Mouse (Mus musculus) limb, embryonic 12.5 days (tissue): ENCODE measurements around the gene Rora. TPM values are rescaled to one million over a fixed set of nuclear protein-coding genes. Genes with fewer than 3 reads are reported as not detected.

Experiments
- ATAC-seq: fragments of 200-750 bp; cut with Nextera tagmentation; 2 replicates; pipeline ENCODE4 v1.8.0; 2017; ENCODE audit warnings: low read depth, moderate TSS enrichment; ENCODE audit not compliant: insufficient number of reproducible peaks, insufficient read depth, low FRiP score, low TSS enrichment
- H3K27ac ChIP-seq: fragments of 300-500 bp; sonication (generic); 2 replicates; pipeline ENCODE4 v1.5.1; 2016; ENCODE audit warnings: mild to moderate bottlenecking, moderate library complexity
- H3K27me3 ChIP-seq: fragments of 300-500 bp; sonication (generic); 2 replicates; pipeline ENCODE4 v1.6.1; 2016; ENCODE audit warnings: mild to moderate bottlenecking, moderate library complexity
- H3K36me3 ChIP-seq: fragments of 300-500 bp; sonication (generic); 2 replicates; pipeline ENCODE4 v1.6.1; 2016; ENCODE audit warnings: mild to moderate bottlenecking, moderate library complexity
- H3K4me1 ChIP-seq: fragments of 300-500 bp; sonication (generic); replicated peaks from 2 replicates; pipeline ENCODE4 v1.6.1; 2016
- H3K4me2 ChIP-seq: fragments of 300-500 bp; sonication (generic); 2 replicates; pipeline ENCODE4 v1.6.1; 2016; ENCODE audit warnings: mild to moderate bottlenecking, moderate library complexity
- H3K4me3 ChIP-seq: fragments of 300-500 bp; sonication (generic); replicated peaks from 2 replicates; pipeline ENCODE4 v1.5.1; 2016; ENCODE audit warnings: mild to moderate bottlenecking
- H3K9ac ChIP-seq: fragments of 300-500 bp; sonication (generic); replicated peaks from 2 replicates; pipeline ENCODE4 v1.6.1; 2016; ENCODE audit warnings: mild to moderate bottlenecking, moderate library complexity
- H3K9me3 ChIP-seq: fragments of 300-500 bp; sonication (generic); 2 replicates; pipeline ENCODE4 v1.6.1; 2016; ENCODE audit warnings: mild to moderate bottlenecking, moderate library complexity
- whole genome bisulfite sequencing: fragments of 180-500 bp; shearing (Covaris S2); methylation state at CpG from one replicate; pipeline ENCODE4 v1.1.7; 2016; 5-methylcytosine and 5-hydroxymethylcytosine counted together
- polyA plus RNA-seq: library from polyadenylated mRNA; unstranded; fragments of >200 nt; fragmentation: Nextera tagmentation; extraction: Ambion mirVana; gene quantifications from 2 replicates; pipeline ENCODE4 v1.2.1, GENCODE M21; 2016

Gene Rora
- polyA plus RNA-seq, 1 experiment from 2014 or later = 6.0 TPM

DNA sequence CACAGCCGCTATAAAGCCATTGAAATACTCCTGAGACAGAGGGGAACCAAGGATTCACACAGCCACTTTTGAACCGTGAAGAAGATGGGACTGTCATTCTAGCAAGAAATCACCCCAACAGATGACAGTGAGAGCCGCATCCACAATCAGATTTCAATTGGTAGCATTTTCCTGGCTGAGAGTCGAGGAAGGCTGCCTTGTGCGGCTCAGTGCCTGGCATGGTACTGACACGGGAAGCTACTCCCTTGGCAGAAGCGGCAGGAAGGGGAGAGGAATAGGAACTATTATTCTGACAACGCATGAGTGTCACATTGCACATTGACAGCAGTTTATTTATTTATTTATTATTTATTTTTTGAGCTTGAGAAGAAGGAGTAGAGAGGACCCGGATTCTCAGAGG lies 65.7 kb downstream of the Rora start:
- 90% methylated on average over 9 of the region's 9 CpGs for WGBS
- Histone ChIP-seq H3K4me3 (no peak overlapping the region), H3K9ac (no peak overlapping the region), H3K9me3 (no peaks in the 10 kb centered on the region), H3K4me2 (no peak overlapping the region), H3K27ac (no peak overlapping the region), H3K36me3 (no peaks in the 10 kb centered on the region), H3K4me1 (peaks cover 6% of the 10 kb centered on the region; the same call in 1 of the 2 replicates), H3K27me3 (no peaks in the 10 kb centered on the region)
- ATAC-seq = no peak

DNA sequence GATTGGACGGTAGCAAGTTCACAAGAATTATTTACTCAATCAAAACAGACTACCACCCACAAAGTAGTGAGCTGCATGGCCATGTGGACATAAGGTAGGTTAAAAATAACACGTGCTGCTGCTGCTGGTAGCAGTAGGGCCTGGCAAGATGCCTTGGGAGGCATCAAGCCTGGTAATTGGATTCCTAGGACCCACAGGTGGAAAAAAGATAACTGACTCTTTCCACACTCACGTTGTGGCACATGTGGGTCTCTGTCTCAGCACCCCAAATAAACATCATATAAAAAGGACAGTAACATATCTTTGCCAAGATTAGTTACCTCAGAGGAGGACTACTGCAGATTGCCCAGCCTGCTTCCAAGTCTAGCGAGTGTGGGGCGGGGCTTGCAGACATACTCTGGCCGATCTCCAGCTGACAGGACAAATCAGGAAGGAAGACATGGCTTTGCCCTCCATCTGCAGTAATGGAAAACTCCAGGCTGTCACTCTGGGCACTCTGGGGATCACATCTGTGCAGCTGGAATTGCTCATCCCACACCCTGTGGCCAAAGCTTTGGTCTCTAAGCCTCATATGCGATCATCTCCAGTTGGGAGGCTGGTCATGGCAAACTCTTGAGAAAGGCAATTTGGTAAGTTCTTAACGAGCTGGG lies 71.2 kb downstream of the Rora start:
- WGBS = 87% methylated on average over 8 of the region's 8 CpGs
- no peak overlapping the region for H3K4me2 ChIP-seq
- no peaks in the 10 kb centered on the region for H3K36me3 ChIP-seq
- H3K9ac ChIP-seq = no peak overlapping the region
- no peaks in the 10 kb centered on the region for H3K9me3 ChIP-seq
- H3K4me1 ChIP-seq = peaks cover 6% of the 10 kb centered on the region; the same call in 1 of the 2 replicates
- no peak overlapping the region for H3K27ac ChIP-seq
- H3K27me3 ChIP-seq = no peaks in the 10 kb centered on the region
- ATAC-seq = no peak
- H3K4me3 ChIP-seq = no peak overlapping the region

DNA sequence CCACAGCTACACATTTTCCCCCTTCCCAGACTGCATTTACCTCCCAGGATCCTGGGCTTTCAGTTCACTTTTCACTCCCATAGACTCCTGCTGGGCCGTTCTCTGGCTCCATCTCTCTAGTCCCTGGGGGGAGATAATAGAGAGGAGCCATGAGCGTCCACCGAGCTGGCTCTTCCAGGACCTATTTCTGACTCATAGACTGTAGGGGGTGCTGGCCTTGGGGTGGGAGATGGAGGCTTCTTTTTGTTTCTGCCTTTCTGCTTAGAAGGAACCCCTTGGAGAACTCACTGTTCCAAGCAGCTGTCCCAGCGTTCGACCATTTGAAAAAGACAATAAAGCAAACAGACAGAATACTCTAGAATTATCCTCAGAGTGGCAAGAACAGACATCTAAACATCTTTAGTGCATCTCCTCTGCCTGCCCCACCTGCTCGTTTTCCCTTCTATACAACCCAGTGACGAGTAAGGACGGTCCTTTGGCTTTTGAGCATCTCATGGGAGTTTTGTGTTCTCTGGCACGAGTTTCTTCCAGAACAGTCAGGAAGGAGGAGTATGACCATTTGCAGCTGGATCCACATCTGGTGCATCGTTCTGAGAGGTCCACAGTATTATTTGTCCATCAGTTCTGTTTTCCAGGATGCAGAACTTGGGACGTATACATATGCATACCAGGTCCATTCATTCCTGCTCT lies 73.7 kb downstream of the Rora start:
- Histone ChIP-seq H3K4me2 (no peak overlapping the region), H3K27me3 (no peaks in the 10 kb centered on the region), H3K4me1 (no peaks in the 10 kb centered on the region), H3K36me3 (0 out of 2 replicates have a peak, but pooled peaks cover 2% of the 10 kb centered on the region), H3K9ac (no peak overlapping the region), H3K9me3 (peaks cover 4% of the 10 kb centered on the region; the same call in 1 of the 2 replicates), H3K27ac (no peak overlapping the region), H3K4me3 (no peak overlapping the region)
- ATAC-seq = no peak
- WGBS = 85% methylated on average over 11 of the region's 11 CpGs

DNA sequence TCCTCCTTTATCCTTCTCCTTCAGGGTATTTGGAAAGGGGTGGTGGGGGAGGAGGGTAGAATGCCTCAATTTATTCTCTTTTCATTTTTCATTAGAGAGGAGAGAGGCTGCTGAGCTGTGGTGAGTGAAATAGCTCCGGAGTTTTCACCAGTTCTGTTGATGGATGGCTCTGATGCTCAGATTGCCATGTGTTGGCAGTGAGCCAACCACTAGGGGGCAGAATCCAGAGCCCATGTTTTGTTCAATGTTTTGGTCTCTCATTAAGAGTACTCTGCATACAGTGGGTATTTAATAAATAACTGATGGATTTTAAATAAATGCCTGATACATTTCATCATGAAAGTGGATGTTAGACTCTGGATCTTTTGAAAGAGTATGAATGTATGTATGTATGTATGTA lies 77.9 kb downstream of the Rora start:
- H3K9ac ChIP-seq = no peak overlapping the region
- H3K4me2 ChIP-seq = no peak overlapping the region
- no peak for ATAC-seq
- H3K27ac ChIP-seq = no peak overlapping the region
- H3K9me3 ChIP-seq = peaks cover 6% of the 10 kb centered on the region; the same call in 1 of the 2 replicates
- H3K4me3 ChIP-seq = no peak overlapping the region
- no peaks in the 10 kb centered on the region for H3K4me1 ChIP-seq
- H3K36me3 ChIP-seq = 0 out of 2 replicates have a peak, but pooled peaks cover 4% of the 10 kb centered on the region
- no peaks in the 10 kb centered on the region for H3K27me3 ChIP-seq
- WGBS = 74% methylated on average over 1 of the region's 1 CpGs

DNA sequence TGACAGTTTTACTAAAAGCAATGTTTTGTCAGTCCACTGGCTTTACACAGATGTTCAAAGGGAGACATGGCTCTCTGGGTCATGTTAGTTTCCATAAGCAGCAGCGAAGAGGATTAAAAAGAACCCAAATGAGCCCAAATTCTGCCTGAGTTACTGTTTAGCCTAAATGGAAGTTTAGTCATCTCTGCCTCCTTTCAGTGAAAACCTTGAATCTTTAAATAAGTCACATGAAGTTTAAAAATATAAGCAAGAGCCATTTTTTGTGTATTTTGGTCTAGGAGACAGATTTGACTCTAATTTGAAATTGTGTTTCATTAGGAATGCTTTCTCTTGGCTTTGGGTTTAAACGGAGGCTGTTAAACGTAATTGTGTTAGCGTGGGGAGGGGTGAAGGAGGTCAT lies 79.3 kb downstream of the Rora start:
- 0 out of 2 replicates have a peak, but pooled peaks cover 4% of the 10 kb centered on the region for H3K36me3 ChIP-seq
- H3K9me3 ChIP-seq = peaks cover 6% of the 10 kb centered on the region; the same call in 1 of the 2 replicates
- no peak overlapping the region for H3K4me3 ChIP-seq
- no peaks in the 10 kb centered on the region for H3K27me3 ChIP-seq
- ATAC-seq = no peak
- H3K4me1 ChIP-seq = no peaks in the 10 kb centered on the region
- H3K4me2 ChIP-seq = no peak overlapping the region
- H3K9ac ChIP-seq = no peak overlapping the region
- WGBS = 87% methylated on average over 4 of the region's 4 CpGs
- H3K27ac ChIP-seq = no peak overlapping the region

DNA sequence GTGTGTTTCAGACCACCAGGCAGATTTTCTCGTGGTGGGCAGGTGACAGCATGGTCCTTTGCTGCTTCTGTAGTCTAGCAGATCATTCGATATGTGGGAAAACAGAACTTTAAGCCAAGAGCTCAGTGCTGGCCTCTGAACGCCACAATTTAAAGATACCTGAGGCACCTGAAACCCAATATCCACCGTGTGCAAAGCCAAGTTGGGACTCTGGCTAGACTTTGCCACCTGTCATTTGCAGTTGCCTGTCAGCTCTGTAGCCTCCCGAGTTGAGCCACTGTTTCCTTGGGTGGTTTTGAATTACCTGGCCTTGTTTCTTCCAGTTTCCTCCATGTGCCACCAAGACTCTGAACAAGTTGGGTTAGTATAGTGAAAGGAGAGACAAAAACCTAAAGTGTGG lies 82.3 kb downstream of the Rora start:
- Histone ChIP-seq H3K4me1 (no peaks in the 10 kb centered on the region), H3K9me3 (peaks cover 6% of the 10 kb centered on the region; the same call in 1 of the 2 replicates), H3K9ac (no peak overlapping the region), H3K4me3 (no peak overlapping the region), H3K36me3 (0 out of 2 replicates have a peak, but pooled peaks cover 4% of the 10 kb centered on the region), H3K27ac (no peak overlapping the region), H3K4me2 (no peak overlapping the region), H3K27me3 (no peaks in the 10 kb centered on the region)
- 63% methylated on average over 5 of the region's 5 CpGs for WGBS
- ATAC-seq = no peak

DNA sequence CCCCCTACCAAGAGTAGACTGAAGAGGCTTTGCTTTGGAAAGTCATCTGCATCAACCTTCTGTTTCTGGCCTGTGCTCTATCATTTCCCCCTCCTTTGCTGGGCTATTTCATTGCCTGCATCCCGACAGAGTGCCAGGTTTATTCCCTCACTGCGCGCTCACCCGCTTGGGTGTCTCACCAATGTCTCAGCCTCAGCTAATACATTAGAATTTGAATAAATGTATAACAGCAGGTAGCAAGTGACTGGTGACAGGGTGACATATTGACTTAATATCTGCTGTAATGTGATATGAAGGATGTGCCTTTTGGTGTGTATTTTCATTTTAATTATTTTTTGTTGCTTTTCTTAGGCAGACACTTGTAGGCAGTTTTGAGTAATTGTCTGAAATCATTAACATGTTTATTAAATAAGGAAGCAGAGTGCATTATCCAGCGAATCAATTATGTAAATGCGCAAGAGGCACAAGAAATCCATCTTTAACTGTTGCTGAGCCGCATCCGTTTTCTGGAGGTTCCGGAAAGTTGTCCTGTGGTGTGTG lies 83.7 kb downstream of the Rora start:
- WGBS = 87% methylated on average over 9 of the region's 9 CpGs
- Histone ChIP-seq H3K4me2 (no peak overlapping the region), H3K36me3 (0 out of 2 replicates have a peak, but pooled peaks cover 2% of the 10 kb centered on the region), H3K9me3 (peaks cover 3% of the 10 kb centered on the region; the same call in 1 of the 2 replicates), H3K4me1 (no peaks in the 10 kb centered on the region), H3K27ac (no peak overlapping the region), H3K4me3 (no peak overlapping the region), H3K9ac (no peak overlapping the region), H3K27me3 (no peaks in the 10 kb centered on the region)
- ATAC-seq = no peak

DNA sequence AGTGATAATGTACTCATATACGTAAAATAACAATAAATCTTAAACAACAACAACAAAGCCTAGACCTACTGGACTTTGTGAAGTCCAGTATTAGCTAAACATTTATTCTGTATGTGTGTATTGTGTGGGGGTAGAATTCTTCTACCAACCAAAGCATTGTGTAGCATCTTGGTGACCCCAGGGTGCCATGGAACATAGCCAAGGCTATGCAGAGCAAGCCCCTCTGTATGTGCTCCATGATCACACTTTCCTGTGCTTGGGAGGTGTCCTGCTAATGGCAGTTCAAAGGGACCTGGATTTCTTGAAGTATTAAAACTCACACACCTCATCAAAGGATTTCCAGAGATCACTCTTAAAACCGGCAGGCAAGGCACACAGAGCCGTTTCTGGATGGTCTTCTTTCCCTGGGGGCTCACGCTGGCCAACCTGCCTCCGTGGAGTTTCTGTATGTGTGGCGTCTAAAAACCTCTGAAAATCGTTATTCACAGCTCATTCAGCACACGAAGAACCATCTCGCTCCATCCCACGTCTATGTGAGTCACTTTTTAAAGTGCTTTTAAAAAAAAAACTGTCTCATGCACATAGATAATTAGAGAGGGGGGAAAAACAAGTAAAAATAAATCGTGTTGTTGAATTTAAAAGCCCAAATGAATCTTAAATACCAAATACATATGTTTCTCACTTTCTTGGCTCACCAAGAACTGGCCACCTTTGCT lies 92.5 kb downstream of the Rora start:
- peaks cover 3% of the 10 kb centered on the region; the same call in 1 of the 2 replicates for H3K4me1 ChIP-seq
- H3K9me3 ChIP-seq = no peaks in the 10 kb centered on the region
- no peak overlapping the region for H3K27ac ChIP-seq
- H3K27me3 ChIP-seq = no peaks in the 10 kb centered on the region
- no peak overlapping the region for H3K4me2 ChIP-seq
- ATAC-seq = no peak
- 50% methylated on average over 11 of the region's 11 CpGs for WGBS
- H3K9ac ChIP-seq = no peak overlapping the region
- no peaks in the 10 kb centered on the region for H3K36me3 ChIP-seq
- no peak overlapping the region for H3K4me3 ChIP-seq

DNA sequence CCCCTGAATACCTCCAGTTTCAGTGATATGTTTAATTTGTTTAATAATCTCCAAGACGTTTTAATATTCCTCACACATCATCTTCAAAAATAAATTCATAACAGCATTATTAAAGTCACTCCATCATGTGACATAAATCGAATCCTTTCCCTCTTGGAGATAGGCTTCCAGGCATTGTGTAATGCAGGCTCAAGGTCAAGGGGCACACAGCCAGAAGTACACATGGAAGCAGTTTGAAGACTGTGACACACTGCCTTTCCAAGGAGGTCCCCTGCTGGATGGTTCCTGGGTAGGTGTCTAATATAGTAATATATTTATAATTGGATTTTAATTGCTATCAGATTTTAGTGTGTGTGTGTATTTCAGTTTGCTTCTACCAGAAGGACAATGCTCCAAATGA lies 103.4 kb downstream of the Rora start:
- ATAC-seq = no peak
- no peaks in the 10 kb centered on the region for H3K36me3 ChIP-seq
- H3K9me3 ChIP-seq = no peaks in the 10 kb centered on the region
- H3K9ac ChIP-seq = no peak overlapping the region
- 43% methylated on average over 2 of the region's 2 CpGs for WGBS
- no peak overlapping the region for H3K4me2 ChIP-seq
- H3K27me3 ChIP-seq = no peaks in the 10 kb centered on the region
- H3K4me3 ChIP-seq = no peak overlapping the region
- H3K27ac ChIP-seq = no peak overlapping the region
- H3K4me1 ChIP-seq = peaks cover 26% of the 10 kb centered on the region

DNA sequence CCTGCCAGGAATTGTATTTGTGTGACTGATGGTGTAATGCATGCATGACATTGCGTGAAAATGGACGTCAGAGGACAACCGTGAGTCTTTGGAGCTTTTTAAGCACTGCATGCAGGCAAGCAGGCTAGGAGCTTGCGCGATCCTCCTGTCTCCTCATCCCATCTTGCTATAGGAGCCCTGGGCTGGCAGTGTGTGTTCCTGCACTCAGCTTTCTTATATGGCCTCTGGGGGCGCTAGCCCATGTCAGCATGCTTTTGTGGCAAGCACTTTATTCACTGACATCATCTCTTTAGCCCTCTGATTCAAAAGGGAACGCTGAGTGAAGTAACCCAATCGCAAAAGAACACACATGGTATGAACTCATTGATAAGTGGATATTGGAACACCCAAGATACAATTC lies 105.7 kb downstream of the Rora start:
- WGBS = 73% methylated on average over 8 of the region's 8 CpGs
- Histone ChIP-seq H3K4me1 (peaks cover 49% of the 10 kb centered on the region), H3K4me3 (no peak overlapping the region), H3K27ac (no peak overlapping the region), H3K36me3 (no peaks in the 10 kb centered on the region), H3K4me2 (no peak overlapping the region), H3K9me3 (no peaks in the 10 kb centered on the region), H3K9ac (no peak overlapping the region), H3K27me3 (no peaks in the 10 kb centered on the region)
- ATAC-seq = no peak

DNA sequence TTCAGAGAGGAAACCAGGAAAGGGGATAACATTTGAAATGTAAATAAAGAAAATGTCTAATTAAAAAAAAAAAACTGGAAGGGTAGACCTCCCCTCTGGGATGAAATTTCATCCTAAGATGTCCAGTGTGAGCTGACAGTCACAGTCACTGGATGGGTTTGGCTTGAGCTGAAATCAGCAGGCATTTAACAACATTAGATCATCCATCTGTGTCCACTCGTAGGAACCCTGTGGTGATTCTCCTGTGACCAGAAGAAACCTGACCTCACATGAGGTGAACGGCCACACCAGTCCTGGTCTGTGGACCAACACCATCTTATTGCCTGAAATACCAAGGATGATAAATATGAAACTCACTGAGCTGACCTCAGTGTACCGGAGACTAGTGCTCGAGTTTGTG lies 106.7 kb downstream of the Rora start:
- Histone ChIP-seq H3K4me2 (no peak overlapping the region), H3K9ac (no peak overlapping the region), H3K9me3 (no peaks in the 10 kb centered on the region), H3K27ac (no peak overlapping the region), H3K4me3 (no peak overlapping the region), H3K36me3 (no peaks in the 10 kb centered on the region), H3K27me3 (no peaks in the 10 kb centered on the region), H3K4me1 (peaks cover 44% of the 10 kb centered on the region)
- ATAC-seq = no peak
- 80% methylated on average over 4 of the region's 4 CpGs for WGBS
